Mouse (Mus musculus): ENCODE results near the gene Ash1l.

- TF ChIP-seq CTCF (IDR thresholded peaks at IDR 0.05; ENCODE audit: low read depth) = no peak
- no peak for TF ChIP-seq EP300 (IDR thresholded peaks at IDR 0.05; ENCODE audit: low read depth)
Observed at GRCm38 (mm10) chr3:88953246-88953645, 2.8 kb downstream of the Ash1l start.

Measured in heart, postnatal 0 days (tissue).